Mouse (Mus musculus) thymus, postnatal 14 days (tissue): ENCODE measurements around the gene Gm14295.
"Not testable (repeated sequence)": the region's sequence is repeated elsewhere in the genome, so short reads cannot be mapped to it uniquely, and the experiment has no call there.

Source experiments
- DNase-seq: peaks from one replicate; pipeline ENCODE4 v3.0.0; 2021

Gene Gm14295

DNA sequence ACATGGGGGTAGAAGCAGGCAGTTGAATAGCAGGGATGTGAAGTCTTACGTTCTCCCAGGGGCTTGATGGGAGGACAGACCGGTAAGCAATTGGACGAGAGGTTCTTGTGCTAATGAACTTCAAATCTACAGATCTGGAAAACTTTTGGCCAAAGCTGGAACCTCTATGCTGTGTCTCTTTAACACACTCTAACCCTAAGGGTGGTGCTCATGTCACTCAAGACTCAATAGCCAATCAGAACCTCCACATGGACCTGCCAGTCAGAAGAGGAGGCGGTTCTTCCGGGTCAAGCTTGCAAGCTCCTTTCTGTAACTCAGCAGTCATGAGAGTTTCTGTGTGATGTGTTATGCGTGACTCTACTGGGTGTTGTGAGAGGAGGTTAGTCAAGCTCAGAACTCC lies at the start of gene Gm14295:
Gene Gm14295, plus strand, starts transcription at position 301 of the 400 bp plus-strand sequence.
- DNase-seq = not testable (repeated sequence)

- not testable (repeated sequence) for DNase-seq
Observed at GRCm38 (mm10) chr2:176798785-176799184, 373 bp downstream of the Gm14295 start.

DNA sequence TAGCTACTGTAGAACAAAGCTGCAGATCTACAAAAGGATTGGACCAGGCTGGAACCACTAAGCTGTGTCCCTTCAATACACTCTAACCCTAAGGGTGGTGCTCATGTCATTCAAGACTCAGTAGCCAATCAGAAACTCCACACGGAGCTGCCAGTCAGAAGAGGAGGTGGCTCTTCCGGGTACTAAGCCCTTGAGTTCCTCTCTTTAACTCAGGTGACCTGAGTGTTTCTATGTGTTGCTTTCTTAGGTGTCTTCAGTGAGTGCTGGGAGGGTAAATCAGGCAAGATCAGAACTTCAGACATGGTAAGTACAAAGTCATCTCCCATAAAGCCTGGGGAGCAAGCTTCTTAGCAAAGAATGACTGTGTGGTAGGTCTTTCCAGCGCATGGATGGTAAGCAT lies 32.4 kb downstream of the Gm14295 start, which contains the start of gene Gm14408:
Gene Gm14408, plus strand, starts transcription at position 301 of the 400 bp plus-strand sequence.
- not testable (repeated sequence) for DNase-seq
